Mouse (Mus musculus) neural tube, embryonic 11.5 days (tissue): ENCODE data around the gene AI481877. TPM values are rescaled to one million over a fixed set of nuclear protein-coding genes. Genes with fewer than 3 reads are reported as not detected.

Source experiments
- ATAC-seq: fragments of 200-750 bp; cut with Nextera tagmentation; 2 replicates; pipeline ENCODE4 v1.8.0; 2017; ENCODE audit warnings: moderate number of reproducible peaks, mild to moderate bottlenecking, moderate TSS enrichment, moderate library complexity; ENCODE audit not compliant: insufficient read depth, low FRiP score, low TSS enrichment
- DNase-seq: peaks from one replicate; pipeline ENCODE4 v3.0.0-alpha.2; 2015; ENCODE audit warnings: low spot score
- H3K27ac ChIP-seq: fragments of 300-500 bp; sonication (generic); 2 replicates; pipeline ENCODE4 v1.5.1; 2014; ENCODE audit warnings: low read depth, mild to moderate bottlenecking, low read length
- H3K27me3 ChIP-seq: fragments of 300-500 bp; sonication (generic); 2 replicates; pipeline ENCODE4 v1.6.1; 2014; ENCODE audit warnings: mild to moderate bottlenecking, low read length, mixed read lengths; ENCODE audit not compliant: control insufficient read depth, insufficient read depth
- H3K36me3 ChIP-seq: fragments of 300-500 bp; sonication (generic); 2 replicates; pipeline ENCODE4 v1.6.1; 2014; ENCODE audit warnings: mild to moderate bottlenecking, low read length, moderate library complexity, mixed read lengths; ENCODE audit not compliant: control insufficient read depth, insufficient read depth
- H3K4me1 ChIP-seq: fragments of 300-500 bp; sonication (generic); 2 replicates; pipeline ENCODE4 v1.6.1; 2014; ENCODE audit warnings: low read length, mixed read lengths; ENCODE audit not compliant: control insufficient read depth, insufficient read depth
- H3K4me2 ChIP-seq: fragments of 300-500 bp; sonication (generic); 2 replicates; pipeline ENCODE4 v1.6.1; 2014; ENCODE audit warnings: low read depth, mild to moderate bottlenecking, moderate library complexity
- H3K4me3 ChIP-seq: fragments of 300-500 bp; sonication (generic); 2 replicates; pipeline ENCODE4 v1.5.1; 2014; ENCODE audit warnings: low read depth, low read length
- H3K9ac ChIP-seq: fragments of 300-500 bp; sonication (generic); 2 replicates; pipeline ENCODE4 v1.6.1; 2014; ENCODE audit warnings: mild to moderate bottlenecking, low read length
- H3K9me3 ChIP-seq: fragments of 300-500 bp; sonication (generic); 2 replicates; pipeline ENCODE4 v1.6.1; 2016; ENCODE audit warnings: low read length; ENCODE audit not compliant: control insufficient read depth
- WGBS: fragments of 180-500 bp; shearing (Covaris S2); extraction: QIAGEN DNeasy Blood & Tissue Kit; methylation state at CpG from one replicate; pipeline ENCODE4 v1.1.7; 2014; 5-methylcytosine and 5-hydroxymethylcytosine counted together
- polyA plus RNA-seq: library from polyadenylated mRNA; unstranded; fragments of >200 nt; fragmentation: Nextera tagmentation; extraction: Ambion mirVana; gene quantifications from 2 replicates; pipeline ENCODE4 v1.2.1, GENCODE M21; 2014

AI481877 gene
- polyA plus RNA-seq, 1 experiment from 2014 or later = not detected

DNA sequence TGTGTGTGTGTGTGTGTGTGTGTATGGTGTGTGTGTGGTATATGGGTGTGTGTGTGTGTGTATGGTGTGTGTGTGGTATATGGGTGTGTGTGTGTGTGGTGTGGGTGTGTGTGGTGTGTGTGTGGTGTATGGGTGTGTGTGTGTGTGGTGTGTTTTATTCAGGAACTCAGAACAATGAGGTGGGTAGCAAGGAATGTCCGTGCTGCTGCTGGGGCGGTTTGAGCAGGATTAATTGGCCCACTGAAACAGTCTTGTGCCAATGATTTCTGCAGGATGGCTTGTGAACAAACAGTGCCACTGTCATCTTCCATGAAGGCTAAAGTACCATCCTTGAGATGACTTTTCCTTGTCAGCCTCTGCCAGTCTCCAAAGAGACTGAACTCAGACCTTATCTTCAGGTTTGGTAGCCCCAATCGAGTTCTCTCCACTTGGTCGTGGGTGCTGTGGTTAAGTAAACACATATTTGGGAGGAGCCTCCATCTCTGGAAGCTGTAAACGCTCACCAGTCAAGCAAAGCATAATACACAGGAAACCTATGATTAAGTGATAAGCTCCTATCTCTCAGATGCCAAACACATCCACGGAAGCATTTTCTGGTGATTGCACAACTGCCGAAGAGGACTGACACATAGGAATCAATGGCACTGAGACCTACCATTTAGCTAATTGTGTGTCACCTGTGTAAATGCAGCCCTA, 18.3 kb upstream of the AI481877 start:
- no peaks in the 10 kb centered on the region for H3K4me1 ChIP-seq
- no peak overlapping the region for H3K9ac ChIP-seq
- 78% methylated on average over 7 of the region's 7 CpGs for WGBS
- ATAC-seq = no peak
- H3K9me3 ChIP-seq = no peaks in the 10 kb centered on the region
- H3K27me3 ChIP-seq = no peaks in the 10 kb centered on the region
- DNase-seq = no peak
- H3K36me3 ChIP-seq = no peaks in the 10 kb centered on the region
- H3K4me2 ChIP-seq = no peak overlapping the region
- no peak overlapping the region for H3K4me3 ChIP-seq
- H3K27ac ChIP-seq = no peak overlapping the region

DNA sequence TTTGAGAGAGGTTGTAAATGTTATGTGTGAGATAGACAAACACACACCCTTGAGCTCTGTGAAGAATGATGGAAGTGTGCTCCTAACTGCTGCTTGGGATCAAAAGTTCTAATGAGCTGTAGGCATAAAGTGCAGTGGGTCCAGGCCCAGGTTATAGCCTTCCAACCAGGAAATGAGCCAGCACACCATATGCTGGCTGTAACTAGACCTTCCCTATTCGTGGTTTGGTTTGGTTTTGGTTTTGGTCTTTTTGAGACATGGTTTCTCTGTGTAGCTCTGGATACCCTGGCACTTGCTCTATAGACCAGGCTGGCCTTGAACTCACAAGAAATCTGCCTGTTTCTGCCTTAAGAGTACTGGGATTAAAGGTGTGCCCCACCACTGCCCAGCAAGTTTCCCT, 13.2 kb upstream of the AI481877 start:
- ATAC-seq = no peak
- Histone ChIP-seq H3K4me1 (no peaks in the 10 kb centered on the region), H3K9me3 (no peaks in the 10 kb centered on the region), H3K27me3 (no peaks in the 10 kb centered on the region), H3K4me3 (no peak overlapping the region), H3K27ac (no peak overlapping the region), H3K9ac (no peak overlapping the region), H3K36me3 (no peaks in the 10 kb centered on the region), H3K4me2 (no peak overlapping the region)
- WGBS = 69% methylated on average over 1 of the region's 1 CpGs
- no peak for DNase-seq

- DNase-seq = no peak
- Histone ChIP-seq H3K27ac (no peak overlapping the region), H3K9ac (no peak overlapping the region), H3K4me1 (no peaks in the 10 kb centered on the region), H3K4me2 (no peak overlapping the region), H3K4me3 (no peak overlapping the region), H3K27me3 (no peaks in the 10 kb centered on the region), H3K9me3 (no peaks in the 10 kb centered on the region), H3K36me3 (no peaks in the 10 kb centered on the region)
- 82% methylated on average over 5 of the region's 5 CpGs for WGBS
- ATAC-seq = no peak
Measured at GRCm38 (mm10) chr4:59150907-59151306, 12.1 kb upstream of the AI481877 start.

- WGBS = 89% methylated on average over 5 of the region's 5 CpGs
- no peak for ATAC-seq
Measured at GRCm38 (mm10) chr4:59149043-59149442, 10.3 kb upstream of the AI481877 start.

DNA sequence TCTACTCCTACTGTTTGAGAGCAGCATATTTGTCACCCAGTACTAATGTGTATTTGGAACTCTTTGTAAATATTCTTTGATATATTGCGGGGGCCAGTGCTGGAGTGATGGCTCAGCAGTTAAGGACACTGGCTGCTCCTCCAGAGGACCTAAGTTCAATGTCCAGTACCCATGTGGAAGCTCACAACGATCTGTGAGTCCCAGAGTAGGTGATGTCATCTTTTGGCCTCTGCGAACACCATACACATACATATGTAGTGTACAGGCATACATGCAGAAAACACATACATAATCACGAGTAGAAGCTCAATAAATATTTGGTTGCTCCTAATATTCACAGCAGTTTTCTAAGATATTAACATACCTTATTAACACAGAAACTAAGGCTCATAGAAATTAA, 9.8 kb downstream of the AI481877 start:
- no peaks in the 10 kb centered on the region for H3K27me3 ChIP-seq
- H3K27ac ChIP-seq = no peak overlapping the region
- WGBS = 87% methylated on average over 4 of the region's 4 CpGs
- no peaks in the 10 kb centered on the region for H3K9me3 ChIP-seq
- no peaks in the 10 kb centered on the region for H3K4me1 ChIP-seq
- DNase-seq (no peak), ATAC-seq (no peak)
- no peak overlapping the region for H3K9ac ChIP-seq
- H3K36me3 ChIP-seq = no peaks in the 10 kb centered on the region
- H3K4me2 ChIP-seq = no peak overlapping the region
- no peak overlapping the region for H3K4me3 ChIP-seq

More at GRCm38 (mm10) chr4:59149043-59149442, 10.3 kb upstream of the AI481877 start:
- Histone ChIP-seq H3K4me3 (no peak overlapping the region), H3K9me3 (no peaks in the 10 kb centered on the region), H3K4me1 (no peaks in the 10 kb centered on the region), H3K36me3 (no peaks in the 10 kb centered on the region), H3K27me3 (no peaks in the 10 kb centered on the region), H3K9ac (no peak overlapping the region), H3K4me2 (no peak overlapping the region), H3K27ac (no peak overlapping the region)
- DNase-seq = no peak

DNA sequence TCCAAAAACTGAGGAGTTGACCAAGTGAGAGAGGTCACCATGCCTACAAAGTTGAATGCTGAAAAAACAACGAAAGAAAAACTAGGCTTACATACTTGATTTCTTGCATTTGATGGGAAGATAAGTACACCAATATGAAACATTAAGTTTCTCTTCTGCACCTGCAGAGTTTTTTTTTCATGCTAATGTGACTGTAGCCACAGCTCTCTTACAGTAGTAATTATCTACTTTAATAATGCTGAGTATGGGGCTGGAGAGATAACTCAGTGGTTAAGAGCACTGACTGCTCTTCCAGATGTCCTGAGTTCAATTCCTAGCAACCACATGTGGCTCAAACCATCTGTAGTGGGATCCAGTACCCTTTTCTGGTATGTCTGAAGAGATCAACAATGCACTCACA, 13.7 kb downstream of the AI481877 start:
- H3K4me3 ChIP-seq = no peak overlapping the region
- H3K27me3 ChIP-seq = no peaks in the 10 kb centered on the region
- H3K9ac ChIP-seq = no peak overlapping the region
- WGBS = 90% methylated on average over 1 of the region's 1 CpGs
- H3K4me2 ChIP-seq = no peak overlapping the region
- DNase-seq = no peak
- no peaks in the 10 kb centered on the region for H3K4me1 ChIP-seq
- H3K9me3 ChIP-seq = no peaks in the 10 kb centered on the region
- ATAC-seq = no peak
- H3K36me3 ChIP-seq = no peaks in the 10 kb centered on the region
- no peak overlapping the region for H3K27ac ChIP-seq

GRCm38 (mm10) chr4:59123557-59123956, 15.2 kb downstream of the AI481877 start:
- DNase-seq = no peak
- Histone ChIP-seq H3K4me3 (no peak overlapping the region), H3K9ac (no peak overlapping the region), H3K4me1 (no peaks in the 10 kb centered on the region), H3K36me3 (no peaks in the 10 kb centered on the region), H3K9me3 (no peaks in the 10 kb centered on the region), H3K4me2 (no peak overlapping the region), H3K27me3 (no peaks in the 10 kb centered on the region), H3K27ac (no peak overlapping the region)
- no peak for ATAC-seq

GRCm38 (mm10) chr4:59117644-59118495, 20.9 kb downstream of the AI481877 start:
- Histone ChIP-seq H3K4me1 (no peaks in the 10 kb centered on the region), H3K27me3 (no peaks in the 10 kb centered on the region), H3K4me3 (no peak overlapping the region), H3K27ac (no peak overlapping the region), H3K36me3 (no peaks in the 10 kb centered on the region), H3K9me3 (no peaks in the 10 kb centered on the region), H3K4me2 (no peak overlapping the region), H3K9ac (no peak overlapping the region)
- 95% methylated on average over 24 of the region's 24 CpGs for WGBS
- no peak for ATAC-seq
- no peak for DNase-seq

DNA sequence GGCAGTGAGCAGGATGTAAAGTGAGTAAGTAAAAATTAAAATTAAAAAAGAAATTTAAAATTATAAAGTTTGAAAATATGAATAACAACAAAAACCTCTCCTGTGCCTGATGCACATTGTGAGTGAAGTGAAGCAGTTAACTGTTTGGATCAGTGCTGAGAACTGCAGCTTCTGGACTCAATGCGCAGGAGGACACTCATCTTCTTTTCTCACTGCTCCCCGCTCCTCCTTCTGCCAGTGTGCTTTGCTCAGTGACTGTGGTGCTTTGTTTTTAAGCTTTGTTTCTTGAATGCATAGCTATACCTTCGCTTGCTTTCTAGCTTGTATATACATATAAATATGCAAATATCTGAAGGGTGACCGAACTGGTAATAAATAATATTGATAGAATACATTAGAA, 30.1 kb downstream of the AI481877 start:
- ATAC-seq (no peak), DNase-seq (no peak)
- no peak overlapping the region for H3K9ac ChIP-seq
- H3K9me3 ChIP-seq = no peaks in the 10 kb centered on the region
- 88% methylated on average over 4 of the region's 4 CpGs for WGBS
- no peak overlapping the region for H3K4me2 ChIP-seq
- H3K4me1 ChIP-seq = no peaks in the 10 kb centered on the region
- H3K36me3 ChIP-seq = no peaks in the 10 kb centered on the region
- H3K27ac ChIP-seq = no peak overlapping the region
- no peaks in the 10 kb centered on the region for H3K27me3 ChIP-seq
- H3K4me3 ChIP-seq = no peak overlapping the region
